Mouse (Mus musculus): Measurements from ENCODE around the gene Fem1a.

DNA sequence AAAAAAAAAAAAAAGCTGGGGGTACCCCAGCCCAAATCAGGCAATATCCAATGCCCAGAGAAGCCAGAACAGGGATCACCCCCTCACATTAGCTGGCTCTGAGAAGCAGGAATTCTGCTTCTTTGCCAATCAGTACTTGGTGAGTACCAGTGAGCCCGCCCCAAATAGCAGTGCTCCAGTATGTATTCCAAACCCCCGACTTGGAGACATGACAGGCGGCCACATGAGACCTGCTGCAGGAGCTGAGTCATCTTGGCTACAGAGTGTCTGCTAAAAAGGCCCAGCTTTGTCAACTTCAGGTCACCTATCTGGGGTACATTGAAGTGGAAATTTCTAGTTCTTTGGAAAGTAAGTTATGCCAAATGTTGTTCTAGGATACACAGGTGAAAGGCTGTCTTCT is 30.0 kb upstream of the Fem1a start:
- TF ChIP-seq CTCF (IDR thresholded peaks at IDR 0.05; ENCODE audit: low read depth, low read length): no peak
- no peak for TF ChIP-seq POLR2A (IDR thresholded peaks at IDR 0.05; ENCODE audit: borderline replicate concordance, low read depth, low read length)
